Mouse (Mus musculus): Measurements from ENCODE around the gene Nox4. TPM values are rescaled to one million over a fixed set of nuclear protein-coding genes. Genes with fewer than 3 reads are reported as not detected.

The Nox4 gene
- polyA plus RNA-seq, 1 experiment from 2014 or later, result 1.7 TPM

DNA sequence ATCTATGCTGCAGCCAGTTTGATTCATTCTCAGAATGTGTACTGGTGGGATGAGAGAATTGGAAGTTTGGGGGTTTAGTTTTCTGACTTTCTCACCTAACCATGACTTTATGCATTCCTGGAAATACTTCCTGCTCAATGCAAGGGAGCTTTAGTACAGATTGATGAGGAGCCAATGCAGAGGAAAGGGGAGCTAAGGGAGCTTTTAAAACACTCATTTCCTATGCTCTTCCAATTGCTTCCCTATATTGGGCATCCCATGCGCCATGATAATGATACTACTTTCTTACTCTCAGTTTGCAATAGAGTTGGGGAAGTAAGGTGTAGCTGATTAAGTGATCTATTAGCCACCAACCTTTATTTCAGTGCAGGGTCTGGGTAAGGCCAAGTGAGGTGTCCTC lies 1.0 kb downstream of the Nox4 start:
- peak overlapping the region; percentile 83 for H3K4me2 ChIP-seq (ENCODE audit: low read length)
- no peaks in the 10 kb centered on the region for H3K36me3 ChIP-seq (ENCODE audit: control insufficient read depth, insufficient read depth, low read length)
- peak; percentile 5; the same call in 1 of the 2 replicates for ATAC-seq
- no peaks in the 10 kb centered on the region for H3K27me3 ChIP-seq (ENCODE audit: control insufficient read depth, insufficient read depth, low read depth, low read length)
- H3K4me1 ChIP-seq (ENCODE audit: control insufficient read depth, insufficient read depth, low read length), result peaks cover 6% of the 10 kb centered on the region
- H3K27ac ChIP-seq (ENCODE audit: low read length), result peak overlapping the region; percentile 58; the same call in 1 of the 2 replicates
- H3K9me3 ChIP-seq (replicated peaks; ENCODE audit: control insufficient read depth, low read length, poor library complexity, severe bottlenecking), result no peaks in the 10 kb centered on the region
- WGBS, result 60% methylated on average over 1 of the region's 1 CpGs
- peak overlapping the region; percentile 82 for H3K4me3 ChIP-seq (ENCODE audit: low read depth, low read length)
- H3K9ac ChIP-seq (ENCODE audit: low read depth, low read length), result peak overlapping the region; percentile 80

DNA sequence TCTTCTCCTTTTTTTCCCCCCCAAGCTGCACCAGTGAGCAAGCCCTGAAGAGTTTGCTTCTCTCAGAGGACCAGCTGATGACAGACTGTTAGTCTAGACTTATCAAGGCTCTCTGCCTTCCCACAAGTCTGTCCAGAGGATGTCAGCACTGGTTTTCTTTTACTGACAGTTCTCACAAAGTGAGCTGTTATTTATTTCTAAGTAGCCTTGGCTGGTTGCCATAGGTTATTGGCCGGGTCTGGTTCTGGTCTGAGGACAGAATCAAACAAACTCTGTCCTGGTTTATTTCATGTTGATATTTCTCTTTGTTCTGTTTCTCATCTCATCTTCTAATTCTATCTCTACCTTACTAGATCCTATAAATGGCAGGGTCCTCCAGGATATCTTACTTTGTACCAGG lies 2.0 kb downstream of the Nox4 start:
- no peaks in the 10 kb centered on the region for H3K27me3 ChIP-seq (ENCODE audit: control insufficient read depth, insufficient read depth, low read depth, low read length)
- no peaks in the 10 kb centered on the region for H3K36me3 ChIP-seq (ENCODE audit: control insufficient read depth, insufficient read depth, low read length)
- H3K9ac ChIP-seq (ENCODE audit: low read depth, low read length), result no peak overlapping the region
- H3K4me1 ChIP-seq (ENCODE audit: control insufficient read depth, insufficient read depth, low read length), result peaks cover 6% of the 10 kb centered on the region
- no peak overlapping the region for H3K4me3 ChIP-seq (ENCODE audit: low read depth, low read length)
- H3K27ac ChIP-seq (ENCODE audit: low read length), result no peak overlapping the region
- no peaks in the 10 kb centered on the region for H3K9me3 ChIP-seq (replicated peaks; ENCODE audit: control insufficient read depth, low read length, poor library complexity, severe bottlenecking)
- 79% methylated on average over 1 of the region's 1 CpGs for WGBS
- no peak overlapping the region for H3K4me2 ChIP-seq (ENCODE audit: low read length)
- no peak for ATAC-seq

DNA sequence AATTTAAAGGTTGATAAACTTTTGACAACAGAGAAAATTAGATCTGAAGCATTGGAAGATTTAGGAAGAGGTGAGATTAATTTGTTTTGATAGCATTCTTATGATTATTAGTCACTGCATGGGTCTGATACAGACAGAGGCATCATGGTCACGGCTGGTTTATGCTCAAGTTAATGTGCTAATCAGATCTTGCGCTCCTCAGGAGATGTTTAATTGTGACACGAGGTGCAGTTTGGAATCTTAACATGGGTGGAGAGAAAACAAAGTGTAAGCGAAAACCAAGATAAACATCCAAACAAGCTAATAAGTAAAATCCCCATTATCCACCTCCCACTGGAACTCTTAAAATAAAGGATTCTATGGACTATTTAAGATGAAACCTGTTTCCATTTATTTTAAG lies 6.2 kb downstream of the Nox4 start:
- no peak for ATAC-seq
- H3K9ac ChIP-seq (ENCODE audit: low read depth, low read length), result no peak overlapping the region

DNA sequence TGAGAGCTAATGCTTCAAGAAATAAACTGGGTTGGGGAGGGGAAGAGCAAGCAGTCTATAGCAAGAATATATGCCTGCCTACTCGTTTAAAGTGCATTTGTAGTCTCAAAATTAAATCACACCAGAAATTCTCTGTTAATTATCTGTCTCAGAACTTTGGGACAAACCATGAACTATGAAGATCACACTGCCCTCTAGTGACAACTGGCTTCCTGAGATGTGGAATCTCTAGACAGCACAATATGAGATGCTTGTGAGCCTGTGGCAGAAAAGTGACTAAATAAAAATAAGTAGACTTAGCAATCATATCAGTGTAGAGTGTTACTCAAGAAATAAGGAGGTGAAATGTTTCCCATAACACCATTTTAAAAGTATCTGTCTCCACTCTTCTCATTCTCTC lies 31.3 kb downstream of the Nox4 start:
- 0% methylated on average over 1 of the region's 1 CpGs for WGBS

More for the DNA sequence above, 6.2 kb downstream of the Nox4 start:
- H3K27ac ChIP-seq (ENCODE audit: low read length), result no peak overlapping the region
- H3K4me3 ChIP-seq (ENCODE audit: low read depth, low read length), result no peak overlapping the region
- H3K27me3 ChIP-seq (ENCODE audit: control insufficient read depth, insufficient read depth, low read depth, low read length), result no peaks in the 10 kb centered on the region
- H3K9me3 ChIP-seq (replicated peaks; ENCODE audit: control insufficient read depth, low read length, poor library complexity, severe bottlenecking), result no peaks in the 10 kb centered on the region
- no peaks in the 10 kb centered on the region for H3K36me3 ChIP-seq (ENCODE audit: control insufficient read depth, insufficient read depth, low read length)
- peaks cover 1% of the 10 kb centered on the region for H3K4me1 ChIP-seq (ENCODE audit: control insufficient read depth, insufficient read depth, low read length)
- WGBS, result 69% methylated on average over 4 of the region's 4 CpGs
- no peak overlapping the region for H3K4me2 ChIP-seq (ENCODE audit: low read length)

DNA sequence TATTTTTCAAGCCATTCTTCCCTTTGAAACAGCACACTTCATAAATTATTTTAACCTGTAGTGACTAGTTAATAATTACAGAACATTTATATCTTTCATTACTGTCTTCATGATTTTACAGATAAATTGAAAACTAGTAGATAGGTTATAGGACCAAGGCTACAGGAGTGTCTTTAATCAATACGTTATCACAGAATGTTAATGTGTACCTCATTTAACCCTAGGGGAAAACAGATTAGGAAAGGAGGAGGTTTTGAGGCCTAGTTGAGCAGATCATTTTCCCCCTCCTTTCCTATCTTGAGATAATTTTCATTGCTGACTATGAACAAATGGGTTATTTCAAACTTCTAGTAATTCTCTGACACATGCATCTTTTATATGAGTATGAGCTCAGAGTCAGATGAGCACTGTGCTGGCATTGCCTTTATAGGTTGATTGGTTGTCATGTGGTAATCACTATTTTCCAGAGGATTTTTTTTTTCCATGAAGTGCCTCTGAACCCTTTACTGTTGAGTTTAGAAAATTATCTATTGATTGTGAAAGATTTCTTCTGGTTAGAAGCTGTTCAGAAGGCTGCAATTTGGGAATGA lies 57.9 kb downstream of the Nox4 start:
- Histone ChIP-seq H3K27ac (ENCODE audit: low read length) (no peak overlapping the region), H3K9ac (ENCODE audit: low read depth, low read length) (no peak overlapping the region), H3K4me1 (ENCODE audit: control insufficient read depth, insufficient read depth, low read length) (no peaks in the 10 kb centered on the region), H3K4me2 (ENCODE audit: low read length) (no peak overlapping the region), H3K9me3 (replicated peaks; ENCODE audit: control insufficient read depth, low read length, poor library complexity, severe bottlenecking) (no peaks in the 10 kb centered on the region), H3K36me3 (ENCODE audit: control insufficient read depth, insufficient read depth, low read length) (no peaks in the 10 kb centered on the region), H3K4me3 (ENCODE audit: low read depth, low read length) (no peak overlapping the region), H3K27me3 (ENCODE audit: control insufficient read depth, insufficient read depth, low read depth, low read length) (no peaks in the 10 kb centered on the region)
- ATAC-seq, result no peak
- WGBS, result 94% methylated on average over 1 of the region's 1 CpGs

More for the DNA sequence above, 31.3 kb downstream of the Nox4 start:
- Histone ChIP-seq H3K4me1 (ENCODE audit: control insufficient read depth, insufficient read depth, low read length) (no peaks in the 10 kb centered on the region), H3K9me3 (replicated peaks; ENCODE audit: control insufficient read depth, low read length, poor library complexity, severe bottlenecking) (no peaks in the 10 kb centered on the region), H3K27me3 (ENCODE audit: control insufficient read depth, insufficient read depth, low read depth, low read length) (no peaks in the 10 kb centered on the region), H3K4me2 (ENCODE audit: low read length) (no peak overlapping the region), H3K27ac (ENCODE audit: low read length) (no peak overlapping the region), H3K9ac (ENCODE audit: low read depth, low read length) (no peak overlapping the region), H3K36me3 (ENCODE audit: control insufficient read depth, insufficient read depth, low read length) (no peaks in the 10 kb centered on the region), H3K4me3 (ENCODE audit: low read depth, low read length) (no peak overlapping the region)
- no peak for ATAC-seq

DNA sequence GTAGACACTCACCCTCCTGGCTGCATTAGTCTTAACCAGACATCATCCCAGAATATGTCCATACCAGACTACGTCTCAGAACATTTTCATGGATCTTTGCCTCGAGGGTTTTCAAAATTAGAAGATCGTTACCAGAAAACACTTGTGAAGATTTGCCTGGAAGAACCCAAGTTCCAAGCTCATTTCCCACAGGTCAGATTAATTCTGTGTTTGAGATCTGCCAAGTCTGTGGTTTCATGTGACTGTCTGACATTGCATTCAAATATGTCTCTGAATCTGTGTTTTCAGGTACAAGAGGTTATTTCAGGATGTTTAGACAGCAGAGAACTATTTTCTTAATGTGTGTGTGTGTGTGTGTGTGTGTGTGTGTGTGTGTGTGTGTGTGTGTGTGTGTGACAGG lies 75.7 kb downstream of the Nox4 start:
- Histone ChIP-seq H3K27me3 (ENCODE audit: control insufficient read depth, insufficient read depth, low read depth, low read length) (no peaks in the 10 kb centered on the region), H3K36me3 (ENCODE audit: control insufficient read depth, insufficient read depth, low read length) (no peaks in the 10 kb centered on the region), H3K4me3 (ENCODE audit: low read depth, low read length) (no peak overlapping the region), H3K9me3 (replicated peaks; ENCODE audit: control insufficient read depth, low read length, poor library complexity, severe bottlenecking) (no peaks in the 10 kb centered on the region), H3K4me2 (ENCODE audit: low read length) (no peak overlapping the region), H3K27ac (ENCODE audit: low read length) (no peak overlapping the region), H3K9ac (ENCODE audit: low read depth, low read length) (no peak overlapping the region), H3K4me1 (ENCODE audit: control insufficient read depth, insufficient read depth, low read length) (no peaks in the 10 kb centered on the region)
- WGBS, result 88% methylated on average over 3 of the region's 3 CpGs
- no peak for ATAC-seq

DNA sequence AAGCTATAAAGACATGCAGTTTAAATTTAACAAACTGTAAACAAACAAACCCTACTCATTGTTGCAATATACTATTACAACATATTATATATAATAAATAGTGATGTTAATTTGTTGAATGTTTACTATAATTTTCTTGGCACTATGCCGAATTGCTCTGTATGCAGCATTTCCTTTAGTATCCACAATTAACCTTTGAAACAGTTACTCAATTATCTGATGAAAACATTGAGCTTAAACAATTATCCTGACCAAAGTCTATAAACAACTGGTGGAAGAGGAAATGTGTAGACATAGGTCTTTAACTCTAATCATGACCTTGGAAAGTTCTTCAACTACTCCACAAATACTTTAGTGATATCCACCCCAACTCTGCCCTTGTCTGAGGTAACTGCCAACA lies 76.2 kb downstream of the Nox4 start:
- Histone ChIP-seq H3K27me3 (ENCODE audit: control insufficient read depth, insufficient read depth, low read depth, low read length) (no peaks in the 10 kb centered on the region), H3K4me3 (ENCODE audit: low read depth, low read length) (no peak overlapping the region), H3K4me2 (ENCODE audit: low read length) (no peak overlapping the region), H3K9ac (ENCODE audit: low read depth, low read length) (no peak overlapping the region), H3K9me3 (replicated peaks; ENCODE audit: control insufficient read depth, low read length, poor library complexity, severe bottlenecking) (no peaks in the 10 kb centered on the region), H3K36me3 (ENCODE audit: control insufficient read depth, insufficient read depth, low read length) (no peaks in the 10 kb centered on the region), H3K4me1 (ENCODE audit: control insufficient read depth, insufficient read depth, low read length) (no peaks in the 10 kb centered on the region), H3K27ac (ENCODE audit: low read length) (no peak overlapping the region)
- no peak for ATAC-seq
- 90% methylated on average over 1 of the region's 1 CpGs for WGBS

DNA sequence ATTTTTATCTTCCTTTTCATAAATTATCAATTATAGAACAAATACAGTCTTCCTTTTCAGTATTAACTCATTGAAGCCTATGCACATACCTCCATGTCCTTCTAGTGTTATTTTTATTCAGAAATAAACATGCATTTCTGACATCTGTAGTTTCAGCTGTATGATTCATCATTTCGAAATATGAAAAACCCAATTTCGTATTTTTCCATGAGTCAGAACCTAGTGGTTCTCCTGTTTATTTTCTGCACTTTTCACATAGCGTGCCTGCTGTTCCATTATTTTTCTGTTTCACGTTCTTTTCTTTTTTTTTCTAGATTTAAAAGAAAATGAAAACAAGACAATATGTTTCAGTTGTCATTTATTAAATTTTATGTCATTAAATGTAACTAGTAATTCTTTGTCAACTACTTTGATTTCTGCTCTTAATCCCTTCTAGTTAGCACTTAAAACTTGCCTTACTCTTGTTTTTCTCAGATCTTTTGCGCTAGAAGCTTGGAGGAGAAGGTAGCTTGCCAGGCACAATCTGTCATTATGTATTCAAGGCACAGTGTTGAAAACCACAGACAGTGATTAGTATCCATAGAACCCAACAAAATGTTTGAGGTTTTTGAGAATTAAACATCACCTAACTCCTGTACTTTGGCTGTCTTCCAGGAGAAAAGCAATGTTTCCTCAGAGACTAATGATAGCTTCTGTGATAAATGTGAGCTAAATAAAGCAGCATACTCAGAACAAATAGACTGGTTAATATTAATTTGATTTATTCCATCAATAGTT lies 85.1 kb downstream of the Nox4 start:
- no peak for ATAC-seq
- Histone ChIP-seq H3K4me2 (ENCODE audit: low read length) (no peak overlapping the region), H3K27me3 (ENCODE audit: control insufficient read depth, insufficient read depth, low read depth, low read length) (no peaks in the 10 kb centered on the region), H3K9me3 (replicated peaks; ENCODE audit: control insufficient read depth, low read length, poor library complexity, severe bottlenecking) (no peaks in the 10 kb centered on the region), H3K4me3 (ENCODE audit: low read depth, low read length) (no peak overlapping the region), H3K4me1 (ENCODE audit: control insufficient read depth, insufficient read depth, low read length) (no peaks in the 10 kb centered on the region), H3K27ac (ENCODE audit: low read length) (no peak overlapping the region), H3K9ac (ENCODE audit: low read depth, low read length) (no peak overlapping the region), H3K36me3 (ENCODE audit: control insufficient read depth, insufficient read depth, low read length) (no peaks in the 10 kb centered on the region)
- WGBS, result 88% methylated on average over 5 of the region's 5 CpGs

DNA sequence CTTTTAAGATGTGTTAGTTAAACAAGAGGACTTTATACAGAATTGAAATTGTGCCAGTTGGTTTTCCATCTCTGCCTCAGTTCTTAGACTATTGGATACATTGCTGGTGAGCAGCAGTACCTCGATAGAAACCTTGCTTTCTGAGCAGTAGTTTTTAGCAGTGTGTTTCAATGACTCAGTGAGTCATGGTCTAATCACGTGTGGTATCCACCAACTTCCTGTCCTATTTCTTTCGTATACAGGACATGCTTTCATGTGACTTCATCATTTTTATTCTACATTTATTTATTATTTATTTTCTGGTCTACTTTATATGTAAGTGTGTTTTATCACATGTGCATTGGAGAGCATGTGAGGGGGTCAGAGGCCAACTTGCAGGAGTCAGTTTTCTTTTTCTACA lies 99.7 kb downstream of the Nox4 start:
- Histone ChIP-seq H3K4me2 (ENCODE audit: low read length) (no peak overlapping the region), H3K4me3 (ENCODE audit: low read depth, low read length) (no peak overlapping the region), H3K27me3 (ENCODE audit: control insufficient read depth, insufficient read depth, low read depth, low read length) (no peaks in the 10 kb centered on the region), H3K4me1 (ENCODE audit: control insufficient read depth, insufficient read depth, low read length) (no peaks in the 10 kb centered on the region), H3K9ac (ENCODE audit: low read depth, low read length) (no peak overlapping the region), H3K36me3 (ENCODE audit: control insufficient read depth, insufficient read depth, low read length) (no peaks in the 10 kb centered on the region), H3K27ac (ENCODE audit: low read length) (no peak overlapping the region), H3K9me3 (replicated peaks; ENCODE audit: control insufficient read depth, low read length, poor library complexity, severe bottlenecking) (no peaks in the 10 kb centered on the region)
- WGBS, result 89% methylated on average over 3 of the region's 3 CpGs
- no peak for ATAC-seq

All from midbrain, embryonic 16.5 days (tissue).